11 mouse cellular contexts compared by ENCODE assay signal in genomic region chr8:11841571-11841970, GRCm38 (mm10). TPM values are rescaled to one million over a fixed set of nuclear protein-coding genes. Genes with fewer than 3 reads are reported as not detected.
DNase-seq lines count a peak whose midpoint lies in the region; ATAC-seq and TF ChIP-seq lines count a peak whose summit lies in the region.
"Had no signal": no experiment of that assay in that cellular context is flagged by ENCODE, and none has a peak within 500 bp of the region (broad histone marks: within the 10 kb centered on the region; RNA-seq: fewer than 3 reads in every experiment).

No protein-coding gene starts in this region.

- H3K9me3 ChIP-seq in kidney, embryonic 16.5 days (ENCODE audit: low read length): no peaks in the 10 kb centered on the region
- no peaks in the 10 kb centered on the region for H3K9me3 ChIP-seq in kidney, embryonic 14.5 days (ENCODE audit: control insufficient read depth, low read length)
- H3K9me3 ChIP-seq in heart, embryonic 13.5 days: no peaks in the 10 kb centered on the region
- H3K9me3 ChIP-seq: liver, embryonic 15.5 days had no signal

- peaks cover 7% of the 10 kb centered on the region; the same call in 1 of the 2 replicates for H3K4me1 ChIP-seq in kidney, embryonic 16.5 days (ENCODE audit: insufficient read depth, low read length)
- H3K4me1 ChIP-seq in kidney, embryonic 14.5 days (ENCODE audit: control insufficient read depth, insufficient read depth, low read length): no peaks in the 10 kb centered on the region
- H3K4me1 ChIP-seq in heart, embryonic 13.5 days: peaks cover 37% of the 10 kb centered on the region
- H3K4me1 ChIP-seq: liver, embryonic 15.5 days had no signal

- DNase-seq in brain, embryonic 14.5 days (ENCODE audit: low read depth): peak; percentile 81
- DNase-seq in lung, postnatal 4 days: peak; percentile 46 to 53
- DNase-seq in embryo, embryonic 10.5 days (ENCODE audit: low spot score): no peak
- DNase-seq in left cerebral cortex, postnatal 36 days (ENCODE audit: low spot score in 2 of 2): no peak

- no peak overlapping the region for H3K9ac ChIP-seq in kidney, embryonic 16.5 days (replicated peaks; ENCODE audit: low read length)
- no peak overlapping the region for H3K9ac ChIP-seq in kidney, embryonic 14.5 days (ENCODE audit: low read depth, low read length)
- H3K9ac ChIP-seq in heart, embryonic 13.5 days: peak overlapping the region; percentile 67
- H3K9ac ChIP-seq: liver, embryonic 15.5 days had no signal

- H3K36me3 ChIP-seq in kidney, embryonic 16.5 days (ENCODE audit: insufficient read depth, low read length): no peaks in the 10 kb centered on the region
- no peaks in the 10 kb centered on the region for H3K36me3 ChIP-seq in kidney, embryonic 14.5 days (ENCODE audit: control insufficient read depth, insufficient read depth, low read length)
- no peaks in the 10 kb centered on the region for H3K36me3 ChIP-seq in heart, embryonic 13.5 days
- H3K36me3 ChIP-seq: liver, embryonic 15.5 days had no signal

- ATAC-seq in kidney, embryonic 16.5 days (ENCODE audit: low FRiP score, low TSS enrichment): peak; percentile 70; the same call in 1 of the 2 replicates
- ATAC-seq in kidney, embryonic 14.5 days (ENCODE audit: low FRiP score, low TSS enrichment): no peak
- no peak for ATAC-seq in heart, embryonic 13.5 days (ENCODE audit: extremely low read depth, insufficient number of reproducible peaks, low FRiP score, low TSS enrichment)
- ATAC-seq in monocyte, adult 5-6 weeks (replicated peaks; ENCODE audit: insufficient number of reproducible peaks, low FRiP score, low TSS enrichment, poor library complexity, severe bottlenecking): no peak

- 0 out of 2 replicates have a peak overlapping the region, but pooled peaks have one; percentile 3 for H3K4me2 ChIP-seq in kidney, embryonic 16.5 days (replicated peaks; ENCODE audit: low read depth, low read length)
- no peak overlapping the region for H3K4me2 ChIP-seq in kidney, embryonic 14.5 days (replicated peaks; ENCODE audit: low read depth, low read length)
- H3K4me2 ChIP-seq in heart, embryonic 13.5 days: peak overlapping the region; percentile 41
- H3K4me2 ChIP-seq: liver, embryonic 15.5 days had no signal

- WGBS in kidney, embryonic 16.5 days: 27% methylated on average over 8 of the region's 8 CpGs
- 43% methylated on average over 8 of the region's 8 CpGs for WGBS in kidney, embryonic 14.5 days
- 14% methylated on average over 8 of the region's 8 CpGs for WGBS in heart, embryonic 13.5 days

- intact Hi-C loops in left cerebral cortex, postnatal 36 days (cut with DNase I): no loop called here

- no peak for TF ChIP-seq CTCF in brain, embryonic 14.5 days (IDR thresholded peaks at IDR 0.05; ENCODE audit: borderline replicate concordance, extremely low read depth, insufficient read depth, insufficient read length)

- TF ChIP-seq POLR2A in brain, embryonic 14.5 days (IDR thresholded peaks at IDR 0.05; ENCODE audit: borderline replicate concordance, extremely low read depth, insufficient read depth, insufficient read length, poor library complexity, severe bottlenecking): no peak

- H3K27me3 ChIP-seq in kidney, embryonic 16.5 days (ENCODE audit: insufficient read depth, low read length): no peaks in the 10 kb centered on the region
- H3K27me3 ChIP-seq in kidney, embryonic 14.5 days (ENCODE audit: control insufficient read depth, insufficient read depth, low read length): no peaks in the 10 kb centered on the region
- no peaks in the 10 kb centered on the region for H3K27me3 ChIP-seq in heart, embryonic 13.5 days (replicated peaks)
- H3K27me3 ChIP-seq: liver, embryonic 15.5 days had no signal

- H3K4me3 ChIP-seq in kidney, embryonic 16.5 days (ENCODE audit: low read length): no peak overlapping the region
- H3K4me3 ChIP-seq in kidney, embryonic 14.5 days (ENCODE audit: low read length): no peak overlapping the region
- no peak overlapping the region for H3K4me3 ChIP-seq in heart, embryonic 13.5 days
- H3K4me3 ChIP-seq: heart, adult 2 months; liver, embryonic 15.5 days had no signal

- no peak overlapping the region for H3K27ac ChIP-seq in kidney, embryonic 16.5 days (ENCODE audit: low read length)
- no peak overlapping the region for H3K27ac ChIP-seq in kidney, embryonic 14.5 days (ENCODE audit: low read depth, low read length)
- H3K27ac ChIP-seq in heart, embryonic 13.5 days (replicated peaks): peak overlapping the region; percentile 67
- H3K27ac ChIP-seq: heart, adult 2 months; liver, embryonic 15.5 days had no signal

RNA-seq across cellular contexts. Expression of gene Tex29, which starts 1.3 kb away (rescaled TPM):
- 0.37 and 0.63 TPM in 2 replicates for polyA plus RNA-seq in kidney, embryonic 16.5 days (2015; fragmentation: Nextera tagmentation; extraction: Ambion mirVana)
- not detected in 2 replicates for polyA plus RNA-seq in kidney, embryonic 14.5 days (2014; fragmentation: Nextera tagmentation; extraction: Ambion mirVana)
- 0.12 TPM in 1 of 2 replicates, not detected in the other for polyA plus RNA-seq in brain, embryonic 14.5 days (2012; rRNA removed)
- polyA plus RNA-seq in heart, embryonic 13.5 days (2015; fragmentation: Nextera tagmentation; extraction: Ambion mirVana): 0.48 and 0.51 TPM in 2 replicates
- not detected for total RNA-seq in left cerebral cortex, postnatal 36 days (2021)
- total RNA-seq in monocyte, adult 5-6 weeks (2017): not detected in 3 replicates
- total RNA-seq: heart, adult 2 months had no signal
- polyA plus RNA-seq: heart, adult 2 months; liver, embryonic 15.5 days; spleen, adult 2 months had no signal

Comparison
In these comparisons a context has a peak if more than half of its experiments do, and no peak if none do; other contexts are left out.
1. DNase-seq: peak in brain, embryonic 14.5 days (single experiment) and lung, postnatal 4 days (2 of 2); none in embryo, embryonic 10.5 days (single experiment) and left cerebral cortex, postnatal 36 days (0 of 2).